Mouse (Mus musculus): ENCODE results near the gene Pard3b. TPM values are rescaled to one million over a fixed set of nuclear protein-coding genes. Genes with fewer than 3 reads are reported as not detected.
"Not testable (repeated sequence)": the region's sequence is repeated elsewhere in the genome, so short reads cannot be mapped to it uniquely, and the experiment has no call there.

Gene Pard3b
- total RNA-seq, 1 experiment from 2014 or later: 13.1 TPM

DNA sequence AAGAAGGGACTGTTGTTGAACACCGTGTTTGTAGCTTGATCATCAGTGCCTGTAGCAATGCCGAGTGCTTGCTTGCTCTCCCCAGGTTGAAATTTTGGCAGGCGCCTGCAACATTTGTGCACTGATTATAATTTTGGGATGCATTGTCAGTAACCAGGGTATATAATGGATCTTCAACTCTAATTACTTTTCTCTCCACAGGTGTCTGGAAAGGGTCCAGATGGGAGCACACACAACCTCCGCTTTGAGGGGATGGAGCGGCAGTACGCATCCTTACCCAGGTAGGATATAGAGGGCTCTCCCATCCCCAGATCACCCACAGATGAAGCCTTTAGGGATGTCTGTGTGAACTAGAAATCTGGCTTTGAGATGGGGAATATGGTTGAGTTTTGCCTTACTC is 948.9 kb downstream of the Pard3b start:
- DNase-seq: no peak

DNA sequence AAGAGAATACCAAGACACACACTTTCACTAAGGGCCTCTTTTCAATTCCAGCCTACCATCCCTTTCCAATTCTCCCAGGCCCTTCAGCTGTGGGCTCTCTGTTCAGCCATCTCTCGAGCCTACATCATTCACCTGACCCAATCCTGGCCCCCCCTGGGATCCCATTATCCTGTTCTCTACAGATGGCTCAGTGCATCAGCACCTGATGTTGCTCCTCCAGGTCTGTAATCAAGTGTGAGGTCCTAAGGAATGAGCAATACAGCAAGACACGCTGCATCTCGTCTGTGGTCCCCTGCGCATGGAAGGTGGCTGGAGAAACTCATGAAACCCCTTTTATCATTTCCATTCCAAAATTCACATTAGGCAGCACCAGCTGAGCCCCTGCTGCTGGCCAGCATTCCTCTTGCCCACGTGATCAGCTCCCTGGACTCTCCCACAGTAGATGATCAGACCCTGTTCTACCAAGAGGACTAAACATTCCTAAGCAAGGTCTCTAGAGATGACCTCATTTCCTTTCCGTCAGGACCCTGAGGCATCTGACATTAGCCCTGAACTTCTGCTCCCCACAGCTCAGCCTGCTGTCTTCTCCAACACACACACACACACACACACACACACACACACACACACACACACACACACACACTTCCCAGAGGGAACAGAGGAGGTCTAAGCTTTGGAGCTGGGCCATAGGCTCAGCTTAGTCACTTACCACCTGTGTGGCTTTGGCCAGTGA is 952.8 kb downstream of the Pard3b start:
- peak; percentile 7 for DNase-seq

DNA sequence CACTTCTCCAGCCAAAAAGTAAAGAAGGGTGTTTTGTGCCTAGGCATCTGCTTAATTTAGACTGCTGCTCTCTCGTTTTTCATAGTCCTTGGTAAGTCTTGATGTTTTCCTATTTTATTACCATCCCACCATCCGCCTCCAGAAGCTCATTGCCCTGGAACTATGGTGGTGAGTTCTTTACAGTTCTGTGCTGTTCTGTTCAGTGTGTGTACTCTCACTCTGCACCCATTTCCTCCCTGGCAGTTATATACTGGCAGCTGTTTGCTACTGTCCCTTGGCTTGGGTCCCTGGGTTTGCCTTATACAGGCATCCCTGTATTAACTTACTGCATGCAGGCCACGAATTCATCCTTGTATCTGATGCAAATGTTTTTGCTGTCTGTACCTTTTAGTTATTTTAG is 956.8 kb downstream of the Pard3b start:
- DNase-seq: no peak

DNA sequence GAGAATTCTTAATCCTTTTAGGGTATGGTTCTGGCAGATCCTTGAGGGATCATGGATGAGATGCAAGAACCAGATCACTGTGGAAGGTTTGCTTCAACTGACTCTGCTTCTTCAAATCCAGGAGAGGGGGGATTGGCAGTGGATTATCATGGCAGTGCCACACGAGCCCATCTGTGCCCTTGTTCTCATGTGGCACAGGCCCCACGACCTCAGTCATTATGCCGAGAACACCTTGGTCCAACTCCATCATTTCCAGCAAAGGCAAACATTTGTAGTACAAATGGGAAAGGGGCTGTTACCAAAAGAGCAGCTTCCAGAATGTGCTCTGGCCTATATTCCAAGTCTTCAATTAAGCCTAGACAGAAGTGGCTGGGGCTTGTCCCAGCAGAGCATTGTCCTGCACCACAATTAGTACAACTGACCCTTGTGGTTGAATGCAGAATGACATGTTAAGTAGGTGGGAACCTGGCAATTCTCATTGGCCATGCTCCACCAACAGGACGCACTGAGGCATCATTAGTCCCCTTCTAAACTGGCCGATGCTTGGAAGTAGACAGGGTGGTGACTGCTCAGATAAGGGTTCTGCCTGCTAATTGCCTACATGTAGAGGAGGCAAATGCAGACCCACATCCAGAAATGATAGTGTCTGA is 959.3 kb downstream of the Pard3b start:
- no peak for DNase-seq

DNA sequence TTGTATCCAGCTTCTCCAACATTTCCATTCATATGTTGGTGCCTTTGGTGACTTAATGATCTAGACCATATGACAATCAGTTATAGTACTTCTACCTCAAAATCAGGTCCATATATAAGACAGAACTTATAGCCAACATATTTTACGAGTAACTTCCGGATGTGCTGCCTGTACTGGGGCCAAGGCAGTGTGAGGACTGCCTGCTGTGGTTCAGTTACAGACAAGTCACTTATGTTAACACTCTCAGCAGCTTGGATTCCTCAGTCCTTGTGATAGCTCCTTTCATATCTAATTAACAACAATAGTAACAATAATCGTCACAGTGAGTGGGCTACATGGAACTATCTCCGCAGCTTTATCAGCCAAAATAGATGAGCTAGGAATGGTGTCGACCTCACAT is 959.9 kb downstream of the Pard3b start:
- no peak for DNase-seq

DNA sequence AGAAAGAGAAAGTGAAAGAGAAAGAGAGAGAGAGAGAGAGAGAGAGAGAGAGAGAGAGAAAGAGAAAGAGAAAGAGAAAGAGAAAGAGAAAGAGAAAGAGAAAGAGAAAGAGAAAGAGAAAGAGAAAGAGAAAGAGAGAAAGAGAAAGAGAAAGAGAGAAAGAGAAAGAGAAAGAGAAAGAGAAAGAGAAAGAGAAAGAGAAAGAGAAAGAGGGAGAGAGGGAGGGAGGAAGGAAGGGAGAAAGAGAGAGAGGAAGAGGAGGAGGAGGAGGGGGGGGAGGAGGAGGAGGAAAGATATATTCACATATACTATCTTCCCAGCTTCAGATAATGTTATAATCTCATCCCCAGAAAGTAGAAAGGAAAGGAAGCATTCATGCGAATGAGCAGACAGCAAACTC is 966.0 kb downstream of the Pard3b start:
- DNase-seq: not testable (repeated sequence)

DNA sequence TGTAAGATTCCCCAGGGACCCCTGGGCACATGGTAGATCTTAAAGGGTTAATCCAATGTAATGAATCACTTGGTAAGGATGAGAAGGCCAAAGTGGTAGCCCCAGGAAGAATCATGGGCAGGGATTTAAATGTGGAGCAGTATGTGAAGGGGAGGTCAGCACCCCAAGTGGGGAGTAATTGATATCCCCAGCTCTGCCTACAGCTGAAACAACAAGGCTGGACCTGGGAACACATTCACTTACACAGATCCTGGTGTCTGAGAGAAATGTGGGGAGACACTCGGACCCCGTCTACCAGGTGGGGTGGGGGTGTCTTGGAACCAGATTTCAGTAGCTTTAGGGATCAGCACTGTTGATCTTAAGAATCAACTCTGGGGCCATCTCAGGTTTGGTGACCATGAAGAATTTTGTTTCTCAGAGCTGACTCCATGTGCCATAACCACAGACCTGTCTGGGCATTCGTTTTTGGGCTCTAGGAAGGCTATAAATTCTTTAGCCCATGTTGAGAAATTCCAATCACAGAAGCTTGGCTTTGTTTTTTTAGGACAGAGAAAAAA is 979.6 kb downstream of the Pard3b start:
- no peak for DNase-seq

DNA sequence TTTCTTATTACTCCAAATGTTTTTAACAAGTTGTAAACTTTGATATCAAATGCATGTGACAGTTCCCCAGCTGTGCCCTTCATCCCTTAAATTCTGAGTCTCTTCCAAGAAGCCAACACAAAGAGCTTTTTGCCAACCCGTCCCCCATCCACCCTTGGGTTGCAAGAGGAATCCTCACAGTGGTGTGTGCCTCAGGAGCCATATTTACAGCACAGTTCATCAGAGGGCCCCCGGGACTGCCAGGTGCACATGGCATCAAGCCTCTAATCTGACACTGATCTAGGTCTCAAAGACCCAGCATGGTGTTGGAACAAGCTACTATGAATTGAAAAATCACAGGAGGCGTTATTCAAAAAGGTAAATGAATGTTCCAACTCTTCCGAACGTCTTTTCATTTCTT is 980.8 kb downstream of the Pard3b start:
- no peak for DNase-seq

DNA sequence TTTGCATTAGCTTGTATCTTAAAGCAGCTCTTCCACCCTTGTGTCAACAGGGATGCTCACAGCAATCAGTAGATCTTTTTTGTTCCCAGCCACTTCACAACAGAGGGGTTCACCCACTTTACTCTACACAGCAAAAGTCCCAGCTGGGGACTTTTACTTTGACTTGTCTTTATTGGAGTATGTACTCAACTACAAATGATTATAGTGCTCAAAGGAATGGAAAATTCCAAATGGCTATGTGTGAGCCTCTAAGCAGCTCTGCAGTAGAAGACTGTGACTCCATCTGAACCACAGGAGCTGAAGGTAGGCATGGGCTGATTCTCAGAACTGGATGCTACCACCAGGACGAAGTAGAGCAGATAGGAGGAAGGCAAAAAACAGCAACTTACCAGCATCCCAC is 983.8 kb downstream of the Pard3b start:
- DNase-seq: no peak

DNA sequence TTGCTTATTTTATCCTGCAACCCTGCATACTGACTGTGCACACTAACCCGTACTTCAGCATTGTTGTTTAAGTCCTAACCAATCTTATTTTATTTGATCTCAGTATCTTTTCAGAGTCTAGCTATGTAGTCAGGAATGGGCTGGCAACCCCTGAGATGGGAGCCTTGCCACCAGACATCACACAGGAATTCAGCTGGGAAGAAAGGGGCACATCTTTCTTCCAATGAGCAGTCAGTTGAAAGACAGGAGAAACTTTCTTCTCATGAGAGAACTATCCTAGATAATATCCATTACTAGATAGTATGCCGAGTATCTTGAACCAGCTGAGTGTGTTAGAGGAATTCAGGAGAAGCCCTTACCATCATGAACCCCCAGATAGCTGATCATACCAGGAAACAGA is 985.5 kb downstream of the Pard3b start:
- no peak for DNase-seq

DNA sequence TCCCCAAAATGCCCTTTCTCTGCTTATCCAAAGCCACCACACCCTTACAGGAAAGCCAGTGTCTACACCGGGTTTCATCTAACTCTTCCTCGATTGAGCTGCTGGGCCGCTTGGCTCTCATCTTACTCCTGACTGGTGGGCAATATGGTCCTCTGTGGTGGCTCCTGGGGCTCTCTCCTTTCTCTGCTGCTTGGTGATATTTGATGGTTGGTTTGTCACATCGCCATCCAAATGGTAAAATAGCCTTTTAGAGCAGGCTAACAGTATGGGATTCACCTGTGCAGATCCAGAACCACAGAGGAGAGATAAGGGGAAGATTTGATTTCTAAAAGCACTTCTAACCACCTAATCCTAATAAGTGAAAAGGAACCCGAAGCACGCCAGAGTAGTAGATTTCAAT is 986.2 kb downstream of the Pard3b start:
- no peak for DNase-seq

DNA sequence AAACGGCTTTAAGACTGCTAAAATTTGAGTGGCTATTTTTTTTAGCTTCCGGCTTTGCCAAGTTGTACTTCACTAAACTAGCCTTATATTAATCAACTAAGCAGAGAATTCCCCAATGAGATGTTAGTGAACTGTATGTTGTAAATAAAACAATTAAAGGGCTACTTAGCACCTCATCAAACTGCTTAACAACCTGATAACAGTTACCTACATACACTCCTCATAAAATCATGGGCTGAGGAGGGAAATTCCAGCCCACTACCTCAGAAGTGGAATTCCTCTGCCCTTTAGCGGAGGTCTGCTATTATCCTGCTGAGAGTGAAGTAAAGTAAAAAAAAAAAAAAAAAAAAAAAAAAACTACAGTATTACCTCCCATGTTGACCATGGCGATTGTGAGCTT is 986.7 kb downstream of the Pard3b start:
- no peak for DNase-seq

DNA sequence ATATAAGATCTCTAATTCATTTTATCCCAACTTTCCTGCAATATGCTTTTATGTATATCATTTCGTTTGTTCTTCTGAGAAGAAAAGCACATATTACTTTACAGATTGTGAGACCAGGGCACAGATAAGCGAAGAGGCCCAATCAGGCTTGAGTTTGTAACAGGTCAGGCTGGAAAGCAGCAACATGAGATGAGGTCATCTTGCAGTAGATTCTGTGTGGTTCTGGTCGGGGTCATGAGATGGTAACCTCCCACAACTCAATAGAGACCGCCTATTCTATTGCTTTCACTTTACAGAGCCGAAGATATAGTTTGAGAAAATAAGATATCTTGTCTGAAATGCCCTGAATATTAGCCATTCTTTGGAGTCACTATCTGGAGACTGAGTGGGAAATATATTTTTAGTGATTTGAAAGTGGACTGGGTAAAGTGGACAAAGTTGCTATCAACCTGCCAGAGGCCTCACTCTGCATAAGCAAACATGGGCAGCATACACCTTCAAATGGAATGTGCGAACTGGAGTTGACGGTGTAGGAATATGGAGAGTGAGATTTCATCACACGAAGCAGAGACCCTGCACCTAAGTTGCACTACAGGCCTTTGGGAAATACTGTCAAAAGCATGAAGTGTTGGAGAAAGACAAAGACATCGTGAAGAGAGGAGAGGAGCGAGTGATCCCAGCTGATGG is 987.3 kb downstream of the Pard3b start:
- DNase-seq: no peak

DNA sequence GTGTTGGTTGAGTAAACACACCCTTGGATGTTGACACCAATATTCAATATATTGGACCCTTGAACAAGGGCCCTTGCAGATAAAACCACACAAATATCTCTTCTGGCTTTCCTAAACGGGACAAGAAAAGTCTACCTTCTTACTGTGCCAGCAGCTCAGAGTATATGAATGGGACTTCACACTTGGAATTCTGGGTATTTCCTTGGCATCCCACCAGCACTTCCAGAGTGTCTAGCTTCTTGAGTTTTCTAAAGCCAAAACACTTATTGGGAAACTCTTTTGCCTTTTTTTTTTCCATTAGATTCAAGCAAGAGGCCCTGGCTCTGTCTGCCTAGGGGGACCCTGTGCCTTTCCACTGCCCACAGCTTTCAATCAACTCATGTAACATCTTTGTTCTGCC is 991.3 kb downstream of the Pard3b start:
- peak; percentile 45 for DNase-seq

DNA sequence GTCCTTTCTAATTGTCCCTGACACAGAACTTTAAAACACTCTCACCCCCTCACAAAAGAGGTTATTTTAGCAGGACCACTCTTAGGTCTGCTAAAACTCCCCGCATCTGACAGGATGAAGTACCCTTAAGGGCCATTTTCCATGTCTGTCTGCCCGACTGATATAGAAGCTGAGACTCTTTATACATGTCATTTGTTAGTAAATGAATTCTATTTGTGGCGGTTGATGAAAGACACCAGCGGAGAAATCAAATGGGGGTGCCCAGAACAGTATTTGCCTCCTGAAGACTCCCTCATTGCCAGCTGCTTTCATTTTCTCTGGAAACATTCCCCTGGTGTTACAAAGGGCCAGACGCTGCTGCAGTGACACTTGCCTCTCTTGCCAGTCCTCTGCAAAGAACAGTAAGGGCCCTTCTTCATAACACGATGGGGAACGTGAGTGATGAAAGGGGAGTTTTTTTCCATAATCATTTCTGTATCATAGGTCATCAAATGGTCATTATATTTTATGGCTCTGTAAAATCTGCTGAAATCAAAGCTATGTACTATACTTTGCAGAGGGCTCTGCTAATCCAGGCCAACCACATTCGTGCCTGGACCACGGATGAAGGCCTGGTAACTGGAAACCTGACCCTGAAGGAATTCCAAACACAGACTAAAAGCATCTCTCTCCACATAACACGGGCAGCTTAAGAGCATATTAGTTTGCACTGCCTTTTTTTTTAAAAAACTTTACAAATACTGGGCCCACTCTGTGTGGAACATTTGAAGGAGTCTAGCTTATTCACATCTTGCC is 993.1 kb downstream of the Pard3b start:
- DNase-seq: no peak

DNA sequence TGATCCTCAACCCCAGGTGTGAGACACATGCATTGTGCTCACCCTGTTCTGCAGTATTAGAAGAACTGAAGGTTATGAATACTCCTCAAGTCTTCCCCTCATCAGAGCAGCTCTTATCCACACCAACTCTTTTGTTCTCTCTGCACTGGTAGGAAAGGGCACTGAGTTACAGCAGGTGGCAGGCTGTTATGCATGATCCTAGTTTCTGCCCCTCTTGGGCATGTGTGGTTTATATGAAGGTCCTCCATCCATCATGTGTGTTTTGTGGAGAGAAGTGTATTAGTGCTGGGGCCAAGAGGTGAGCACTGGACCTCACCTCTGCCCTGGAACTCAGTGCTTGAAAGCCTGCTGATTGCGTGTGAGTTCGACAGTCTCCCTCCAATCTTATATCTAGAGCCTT is 994.3 kb downstream of the Pard3b start:
- DNase-seq: no peak

DNA sequence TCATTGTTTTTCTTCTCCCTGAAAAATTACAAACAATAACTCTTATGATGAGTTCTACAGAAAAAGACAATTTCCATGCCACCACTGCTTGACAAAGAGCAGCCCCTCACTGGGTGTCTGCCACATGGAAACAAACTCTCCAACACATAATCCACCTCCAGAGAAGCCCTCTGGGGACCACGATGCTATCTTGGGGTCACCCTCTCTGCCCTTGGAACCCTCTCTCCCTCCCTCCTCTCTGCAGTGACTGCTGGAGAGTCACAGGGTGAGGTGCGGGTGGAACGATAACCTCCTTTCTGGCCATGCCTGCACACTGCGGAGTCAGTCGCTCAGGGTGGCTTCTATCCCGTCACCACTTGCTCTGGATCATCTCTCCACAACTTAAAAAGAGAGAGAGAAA is 996.6 kb downstream of the Pard3b start:
- no peak for DNase-seq

DNA sequence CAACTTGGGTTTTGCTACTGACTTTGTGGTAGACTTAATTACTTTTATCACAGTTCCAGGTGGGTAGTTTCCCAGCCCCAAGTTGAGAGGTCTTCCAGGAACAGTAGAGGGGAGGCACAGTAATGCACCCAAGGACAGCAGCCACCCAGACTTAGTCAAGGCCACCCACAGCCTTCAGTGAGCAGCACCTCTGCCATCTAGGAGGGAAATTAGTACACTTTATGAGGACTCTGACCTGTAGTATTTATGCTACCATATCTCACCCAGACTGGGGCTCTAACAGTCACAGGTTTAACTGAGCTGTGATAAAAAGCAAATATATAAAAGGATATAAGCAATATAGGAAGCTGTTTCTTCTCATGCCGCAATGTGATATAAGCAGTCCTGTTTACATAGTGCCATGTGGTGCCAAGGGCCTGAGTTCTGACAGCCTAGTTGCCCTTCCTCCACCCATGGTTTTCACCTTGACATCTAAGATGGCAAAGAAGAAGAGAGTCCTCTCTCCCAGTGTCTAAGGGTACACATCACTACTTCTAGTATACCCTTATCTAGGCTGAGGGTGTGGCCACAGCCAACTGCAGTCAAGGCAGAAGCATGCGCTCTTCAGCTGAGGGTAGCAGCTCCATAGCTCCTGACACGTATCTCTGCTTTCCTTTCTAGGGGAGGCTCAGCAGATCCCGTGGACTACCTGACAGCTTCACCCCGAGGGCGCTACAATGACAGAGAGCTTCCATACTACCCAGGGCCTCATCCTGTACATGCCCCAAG is 998.5 kb downstream of the Pard3b start:
- DNase-seq: no peak

DNA sequence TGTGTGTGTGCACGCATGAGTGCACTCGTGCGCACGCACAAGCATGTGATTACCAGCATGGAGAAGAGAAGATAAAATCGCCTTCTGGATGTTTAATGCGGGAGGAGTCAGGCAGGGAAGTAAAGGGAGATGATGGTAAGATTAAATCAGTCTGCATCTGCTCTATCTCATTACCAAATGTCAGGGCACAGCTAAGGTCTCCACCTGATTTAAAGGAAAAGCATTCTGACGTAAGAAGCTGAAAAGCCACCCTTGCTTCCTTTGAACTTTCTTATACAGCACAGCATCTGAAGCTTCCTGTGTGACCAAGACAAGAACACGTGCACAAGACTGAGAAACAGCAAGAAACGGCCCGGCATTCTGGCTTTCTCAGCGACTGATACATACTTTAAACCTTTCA is 1000.4 kb downstream of the Pard3b start:
- DNase-seq: no peak

DNA sequence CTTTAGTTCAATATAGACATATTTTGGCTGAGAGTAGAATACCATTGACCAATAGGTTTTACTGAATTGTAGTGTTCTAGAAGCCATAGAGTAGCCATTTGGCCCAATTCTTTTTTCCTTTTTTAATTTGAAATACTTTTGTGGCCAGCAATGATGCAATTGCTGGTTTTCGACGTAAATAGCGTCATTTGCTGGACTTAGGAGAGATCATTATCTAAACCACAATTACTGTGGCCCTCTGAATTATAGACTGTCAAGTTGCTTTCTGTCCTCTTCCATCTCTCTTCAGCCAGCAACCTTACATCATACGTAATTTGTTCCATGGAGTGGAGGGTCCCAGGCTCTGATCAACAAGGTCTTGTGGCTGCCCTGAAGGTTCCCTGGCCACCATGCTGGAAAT is 1000.8 kb downstream of the Pard3b start:
- DNase-seq: no peak

DNA sequence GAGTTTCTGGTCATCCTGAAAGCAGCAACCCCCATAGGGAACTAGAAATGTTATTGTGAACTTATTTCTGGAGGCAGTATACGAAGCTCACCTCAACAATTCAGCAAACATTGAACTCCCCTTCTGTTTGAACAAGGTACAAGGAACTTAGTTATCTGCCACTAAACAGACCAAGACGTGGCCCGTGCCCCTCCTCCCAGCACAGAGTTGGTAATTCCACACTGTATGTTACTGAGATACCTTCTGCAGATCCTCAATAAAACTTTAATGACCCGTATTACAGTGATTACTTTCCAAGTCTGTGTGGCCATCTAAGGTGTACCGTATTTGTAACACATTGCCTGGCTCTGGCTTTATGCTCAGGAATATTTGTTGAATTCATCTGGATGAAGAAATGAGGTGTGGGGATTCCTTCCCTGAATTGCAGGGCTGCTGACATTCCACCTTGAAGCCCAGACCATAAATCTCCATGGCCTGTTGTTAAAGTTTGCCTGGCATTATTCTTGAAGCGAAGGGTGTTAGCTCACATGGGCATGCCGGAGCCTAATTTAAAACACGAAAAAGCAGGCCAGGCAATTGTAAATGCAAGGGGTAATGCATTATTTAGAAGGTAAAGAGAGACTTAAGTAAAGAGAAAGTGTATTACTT is 1006.1 kb downstream of the Pard3b start:
- no peak for DNase-seq

Measured in adrenal gland, postnatal 14 days (tissue).